Mouse (Mus musculus) hindbrain, embryonic 10.5 days (tissue): Measurements from ENCODE around the gene Vapb. TPM values are rescaled to one million over a fixed set of nuclear protein-coding genes. Genes with fewer than 3 reads are reported as not detected.
A peak's percentile ranks its signal among the peaks of the same experiment; 100 is the strongest.
"Not testable (repeated sequence)": the region's sequence is repeated elsewhere in the genome, so short reads cannot be mapped to it uniquely, and the experiment has no call there.

Source experiments
- DNase-seq: peaks from one replicate; pipeline ENCODE4 v3.0.0-alpha.2; 2017; ENCODE audit warnings: low spot score
- H3K27ac ChIP-seq: fragments of 300-500 bp; sonication (generic); 2 replicates; pipeline ENCODE4 v1.5.1; 2016; ENCODE audit warnings: mild to moderate bottlenecking, moderate library complexity
- H3K27me3 ChIP-seq: fragments of 300-500 bp; sonication (generic); 2 replicates; pipeline ENCODE4 v1.6.1; 2016; ENCODE audit warnings: mild to moderate bottlenecking; ENCODE audit not compliant: poor library complexity, insufficient read depth, severe bottlenecking
- H3K36me3 ChIP-seq: fragments of 300-500 bp; sonication (generic); 2 replicates; pipeline ENCODE4 v1.6.1; 2016; ENCODE audit warnings: mild to moderate bottlenecking, moderate library complexity
- H3K4me1 ChIP-seq: fragments of 300-500 bp; sonication (generic); replicated peaks from 2 replicates; pipeline ENCODE4 v1.6.1; 2016; ENCODE audit warnings: mild to moderate bottlenecking
- H3K4me3 ChIP-seq: fragments of 300-500 bp; sonication (generic); 2 replicates; pipeline ENCODE4 v1.5.1; 2016; ENCODE audit warnings: mild to moderate bottlenecking, moderate library complexity
- H3K9me3 ChIP-seq: fragments of 300-500 bp; sonication (generic); 2 replicates; pipeline ENCODE4 v1.6.1; 2016; ENCODE audit warnings: mild to moderate bottlenecking, moderate library complexity
- WGBS: fragments of 180-500 bp; shearing (Covaris S2); methylation state at CpG from one replicate; pipeline ENCODE4 v1.1.7; 2016; 5-methylcytosine and 5-hydroxymethylcytosine counted together
- polyA plus RNA-seq: library from polyadenylated mRNA; unstranded; fragments of >200 nt; fragmentation: Nextera tagmentation; extraction: Ambion mirVana; gene quantifications from 2 replicates; pipeline ENCODE4 v1.2.1, GENCODE M21; 2016

Gene Vapb
- polyA plus RNA-seq, result 11.7 and 14.9 TPM in 2 replicates

- Histone ChIP-seq H3K4me3 (peak within 1 kb of the TSS; percentile 89), H3K27me3 (0 out of 2 replicates have a peak, but pooled peaks cover 4% of the 10 kb centered on the region), H3K36me3 (peaks cover 22% of the 10 kb centered on the region), H3K4me1 (peaks cover 30% of the 10 kb centered on the region), H3K9me3 (no peaks in the 10 kb centered on the region), H3K27ac (peak within 1 kb of the TSS; percentile 95)
- DNase-seq, result peak; percentile 99
- 1% methylated on average over 70 of the region's 70 CpGs for WGBS
Observed at GRCm38 (mm10) chr2:173737222-173737989, at the start of gene Vapb. Vapb (plus strand) TSS chr2:173737511.

DNA sequence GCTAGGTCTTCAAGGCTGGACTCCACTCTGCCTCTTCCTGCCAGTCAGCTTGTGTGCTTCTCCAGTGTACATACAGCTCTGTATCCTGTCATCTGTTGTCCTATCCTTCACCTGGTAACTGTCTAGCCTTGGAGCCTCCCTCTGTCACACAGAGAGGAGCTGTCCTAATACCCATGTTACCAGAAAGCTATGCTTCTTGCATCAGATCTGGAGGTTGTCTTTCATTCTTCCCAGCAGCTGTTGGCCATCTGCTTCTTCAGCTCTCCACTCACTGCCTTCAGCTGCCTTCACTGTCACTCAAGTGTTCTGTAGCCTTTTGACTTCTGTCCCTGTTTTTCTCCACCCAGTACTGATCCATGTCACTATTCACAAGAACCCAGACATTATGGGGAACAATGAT is 47.5 kb upstream of the Vapb start:
- peaks cover 65% of the 10 kb centered on the region for H3K36me3 ChIP-seq
- H3K9me3 ChIP-seq, result no peaks in the 10 kb centered on the region
- no peak overlapping the region for H3K4me3 ChIP-seq
- no peaks in the 10 kb centered on the region for H3K27me3 ChIP-seq
- DNase-seq, result no peak
- H3K27ac ChIP-seq, result no peak overlapping the region; the same call in 1 of the 2 replicates
- peaks cover 10% of the 10 kb centered on the region; the same call in 1 of the 2 replicates for H3K4me1 ChIP-seq

DNA sequence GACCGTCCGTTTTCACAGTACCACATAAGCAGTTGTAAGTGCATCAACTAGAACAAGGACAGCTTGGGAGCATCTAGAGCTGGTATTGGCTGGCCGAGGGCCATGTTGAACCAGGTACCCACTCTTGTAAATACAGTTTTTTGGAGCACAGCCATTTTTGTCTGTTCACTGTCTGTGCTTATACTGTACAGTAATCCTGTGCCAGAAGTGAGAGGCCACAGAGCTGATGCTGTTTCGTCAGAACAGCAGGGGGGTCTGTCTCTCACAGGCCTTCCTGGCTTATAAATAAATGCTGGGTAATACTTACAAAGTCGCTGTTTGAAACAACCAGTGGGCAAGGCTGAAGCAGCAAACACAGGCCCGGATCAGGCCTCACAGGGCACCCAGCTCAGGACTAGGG is 45.6 kb upstream of the Vapb start:
- Histone ChIP-seq H3K9me3 (no peaks in the 10 kb centered on the region), H3K27me3 (no peaks in the 10 kb centered on the region), H3K27ac (no peak overlapping the region), H3K36me3 (peaks cover 84% of the 10 kb centered on the region), H3K4me1 (peaks cover 2% of the 10 kb centered on the region; the same call in 1 of the 2 replicates), H3K4me3 (no peak overlapping the region)
- 88% methylated on average over 6 of the region's 6 CpGs for WGBS
- no peak for DNase-seq

- H3K27me3 ChIP-seq, result no peaks in the 10 kb centered on the region
- H3K4me3 ChIP-seq, result no peak overlapping the region
- WGBS, result 95% methylated on average over 2 of the region's 2 CpGs
- no peak for DNase-seq
- no peaks in the 10 kb centered on the region for H3K4me1 ChIP-seq
- no peak overlapping the region for H3K27ac ChIP-seq
- H3K9me3 ChIP-seq, result no peaks in the 10 kb centered on the region
- peaks cover 91% of the 10 kb centered on the region for H3K36me3 ChIP-seq
Observed at GRCm38 (mm10) chr2:173692693-173693092, 44.6 kb upstream of the Vapb start.

- Histone ChIP-seq H3K27ac (no peak overlapping the region), H3K4me1 (no peaks in the 10 kb centered on the region), H3K27me3 (no peaks in the 10 kb centered on the region), H3K36me3 (peaks cover 95% of the 10 kb centered on the region), H3K4me3 (no peak overlapping the region), H3K9me3 (no peaks in the 10 kb centered on the region)
- WGBS, result 92% methylated on average over 3 of the region's 3 CpGs
- DNase-seq, result no peak
Observed at GRCm38 (mm10) chr2:173698850-173699249, 38.5 kb upstream of the Vapb start.

GRCm38 (mm10) chr2:173702096-173702866 is 35.0 kb upstream of the Vapb start:
- H3K4me3 ChIP-seq, result no peak overlapping the region
- H3K9me3 ChIP-seq, result no peaks in the 10 kb centered on the region
- no peaks in the 10 kb centered on the region for H3K4me1 ChIP-seq
- no peaks in the 10 kb centered on the region for H3K27me3 ChIP-seq
- WGBS, result 85% methylated on average over 16 of the region's 16 CpGs
- DNase-seq, result no peak
- peaks cover 74% of the 10 kb centered on the region for H3K36me3 ChIP-seq
- no peak overlapping the region for H3K27ac ChIP-seq

DNA sequence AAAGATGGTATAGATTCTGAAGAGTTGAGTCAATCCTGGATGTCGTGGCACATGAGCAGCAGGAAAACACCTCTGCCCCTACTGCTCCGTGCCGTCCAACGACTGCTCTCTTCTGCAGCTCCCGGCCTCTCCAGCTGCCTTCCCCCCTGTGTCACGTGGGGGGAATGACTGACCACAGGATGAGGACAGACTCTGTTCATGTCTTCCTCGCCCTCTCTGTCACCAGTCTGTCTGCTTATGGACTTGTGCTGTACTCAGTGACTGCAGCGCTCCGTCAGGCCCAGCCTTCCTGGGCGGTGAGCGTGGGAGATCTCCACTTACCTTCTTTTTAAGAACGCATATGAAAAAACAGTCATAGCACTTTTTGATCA is 34.5 kb upstream of the Vapb start:
- Histone ChIP-seq H3K27me3 (no peaks in the 10 kb centered on the region), H3K4me3 (no peak overlapping the region), H3K9me3 (no peaks in the 10 kb centered on the region), H3K36me3 (peaks cover 74% of the 10 kb centered on the region), H3K27ac (no peak overlapping the region), H3K4me1 (no peaks in the 10 kb centered on the region)
- no peak for DNase-seq
- 84% methylated on average over 12 of the region's 12 CpGs for WGBS

DNA sequence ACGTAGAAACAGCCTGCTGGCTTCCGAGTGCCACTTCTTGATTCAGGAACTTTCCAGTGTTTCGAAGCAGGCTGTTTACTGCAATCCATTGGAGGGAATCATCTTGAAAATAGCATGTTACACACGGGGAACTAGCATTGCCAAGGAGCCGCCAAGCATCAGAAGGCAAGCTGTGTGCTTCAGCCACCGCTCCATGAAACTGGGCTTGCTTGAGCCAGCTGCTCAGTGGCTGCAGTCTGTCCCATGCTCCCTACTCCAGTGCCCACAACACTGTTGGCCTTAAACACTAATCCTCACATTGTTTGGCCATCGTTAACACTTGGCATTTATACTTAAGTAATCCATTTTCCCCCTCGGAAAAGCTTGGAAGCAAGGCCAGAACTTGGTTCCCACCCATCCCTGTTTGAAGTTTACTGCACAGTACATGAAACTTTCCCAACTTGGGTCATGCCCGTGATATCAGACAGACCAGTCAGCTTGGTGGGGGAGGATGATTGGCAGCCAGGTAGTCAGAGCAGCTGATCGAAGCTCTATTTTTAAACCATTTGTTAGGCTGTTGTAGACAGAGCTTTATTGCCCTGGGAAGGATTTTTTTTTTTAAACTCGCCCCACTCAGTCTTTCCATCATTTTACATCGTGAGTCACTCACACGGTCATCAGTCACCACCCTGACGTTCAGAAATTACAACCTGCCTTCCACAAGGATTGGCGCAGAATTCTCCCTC is 31.3 kb upstream of the Vapb start:
- Histone ChIP-seq H3K27ac (no peak overlapping the region), H3K27me3 (no peaks in the 10 kb centered on the region), H3K9me3 (no peaks in the 10 kb centered on the region), H3K4me3 (no peak overlapping the region), H3K4me1 (no peaks in the 10 kb centered on the region; the same call in 1 of the 2 replicates), H3K36me3 (peaks cover 55% of the 10 kb centered on the region)
- 92% methylated on average over 15 of the region's 15 CpGs for WGBS
- DNase-seq, result no peak

DNA sequence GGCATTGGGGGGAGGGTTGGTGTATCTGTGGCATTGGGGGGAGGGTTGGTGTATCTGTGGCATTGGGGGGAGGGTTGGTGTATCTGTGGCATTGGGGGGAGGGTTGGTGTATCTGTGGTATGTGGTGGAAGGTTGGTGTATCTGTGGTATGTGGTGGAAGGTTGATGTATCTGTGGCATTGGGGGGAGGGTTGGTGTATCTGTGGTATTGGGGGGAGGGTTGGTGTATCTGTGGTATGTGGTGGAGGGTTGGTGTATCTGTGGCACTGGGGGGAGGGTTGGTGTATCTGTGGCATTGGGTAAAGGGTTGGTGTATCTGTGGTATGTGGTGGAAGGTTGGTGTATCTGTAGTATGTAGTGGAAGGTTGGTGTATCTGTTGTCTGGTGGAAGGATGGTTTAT is 29.7 kb upstream of the Vapb start:
- H3K9me3 ChIP-seq, H3K27ac ChIP-seq, DNase-seq, H3K4me1 ChIP-seq, H3K27me3 ChIP-seq, H3K4me3 ChIP-seq: not testable (repeated sequence)
- H3K36me3 ChIP-seq, result peaks cover 39% of the 10 kb centered on the region

DNA sequence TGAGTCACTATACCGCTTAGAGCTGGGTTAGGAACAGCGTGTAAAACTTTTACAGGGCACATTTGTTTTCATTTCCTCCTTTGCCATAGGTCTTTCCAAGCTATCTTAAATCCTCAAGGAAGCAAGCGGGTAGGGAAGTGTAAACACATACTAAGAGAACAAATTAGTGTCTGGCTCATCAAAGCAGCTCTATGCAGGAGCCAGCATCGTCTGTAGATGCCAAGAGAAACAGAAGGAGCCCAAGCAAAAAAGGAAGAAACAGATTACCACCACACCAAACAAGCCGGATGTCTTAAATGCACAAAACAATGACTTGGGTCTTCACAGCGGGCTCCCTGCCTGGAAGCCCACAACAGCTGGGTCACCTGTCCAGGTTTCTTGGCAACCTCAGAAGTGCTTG is 27.1 kb upstream of the Vapb start:
- 88% methylated on average over 6 of the region's 6 CpGs for WGBS
- no peak for DNase-seq
- no peak overlapping the region for H3K27ac ChIP-seq

DNA sequence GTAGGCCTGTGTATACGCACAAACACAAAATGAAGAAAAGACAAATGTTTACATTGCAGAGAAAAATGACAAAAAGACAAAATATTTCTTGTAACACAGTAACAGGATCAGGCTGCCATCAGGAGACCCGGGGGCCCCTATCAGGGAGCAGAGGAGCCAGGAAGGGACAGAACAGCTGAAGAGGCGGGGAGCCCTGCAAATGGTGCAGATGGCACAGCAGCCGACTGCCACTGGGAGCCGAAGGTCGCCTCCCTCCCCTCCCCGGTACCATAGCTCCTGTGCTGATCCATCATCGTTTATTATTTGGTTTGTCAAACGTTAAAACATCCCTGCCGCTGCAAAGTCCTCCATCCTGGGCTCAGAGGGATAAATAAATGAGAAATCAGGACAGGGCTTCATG is 24.7 kb upstream of the Vapb start:
- Histone ChIP-seq H3K36me3 (peaks cover 12% of the 10 kb centered on the region), H3K4me1 (peaks cover 37% of the 10 kb centered on the region), H3K9me3 (no peaks in the 10 kb centered on the region), H3K27ac (peak overlapping the region; percentile 81), H3K4me3 (no peak overlapping the region), H3K27me3 (no peaks in the 10 kb centered on the region)
- no peak for DNase-seq
- WGBS, result 61% methylated on average over 10 of the region's 10 CpGs

More for the DNA sequence above, 27.1 kb upstream of the Vapb start:
- Histone ChIP-seq H3K36me3 (peaks cover 22% of the 10 kb centered on the region), H3K4me1 (peaks cover 31% of the 10 kb centered on the region), H3K27me3 (no peaks in the 10 kb centered on the region), H3K4me3 (no peak overlapping the region), H3K9me3 (no peaks in the 10 kb centered on the region)

DNA sequence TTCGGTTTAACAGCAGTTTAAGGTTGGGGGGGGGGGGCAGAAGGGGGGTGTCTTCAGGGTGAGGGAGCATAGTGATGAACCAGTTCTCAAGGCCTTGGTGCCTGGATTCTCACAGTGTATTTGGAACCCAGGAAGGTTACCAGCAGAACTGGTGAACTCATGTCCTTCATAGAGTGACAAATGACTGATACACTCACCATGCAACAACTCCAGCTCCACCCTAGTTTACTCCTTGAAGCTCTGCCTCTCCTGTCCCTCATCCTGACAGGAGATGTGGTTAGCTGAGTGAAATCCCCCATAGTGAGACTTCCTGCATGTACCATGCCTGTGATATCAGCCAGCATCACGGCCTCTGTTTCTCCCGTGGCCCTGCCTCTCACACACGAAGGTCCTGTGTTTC is 24.1 kb upstream of the Vapb start:
- H3K27me3 ChIP-seq, result no peaks in the 10 kb centered on the region
- WGBS, result 80% methylated on average over 4 of the region's 4 CpGs
- H3K4me3 ChIP-seq, result no peak overlapping the region
- H3K4me1 ChIP-seq, result peaks cover 37% of the 10 kb centered on the region
- H3K27ac ChIP-seq, result peak overlapping the region; percentile 81
- DNase-seq, result no peak
- H3K9me3 ChIP-seq, result no peaks in the 10 kb centered on the region
- peaks cover 8% of the 10 kb centered on the region; the same call in 1 of the 2 replicates for H3K36me3 ChIP-seq
